Mouse (Mus musculus) testis, adult 2 months (tissue): ENCODE measurements around the gene Flrt1. TPM values are rescaled to one million over a fixed set of nuclear protein-coding genes. Genes with fewer than 3 reads are reported as not detected.
A peak's percentile ranks its signal among the peaks of the same experiment; 100 is the strongest.
"Not testable (repeated sequence)": the region's sequence is repeated elsewhere in the genome, so short reads cannot be mapped to it uniquely, and the experiment has no call there.

Source experiments
- H3K27ac ChIP-seq: fragments of 200-500 bp; 2 replicates; pipeline ENCODE4 v1.5.1; 2012; ENCODE audit warnings: low read depth, low read length; ENCODE audit not compliant: control insufficient read depth, insufficient read depth
- H3K27me3 ChIP-seq: fragments of 200-500 bp; 2 replicates; pipeline ENCODE4 v1.6.1; 2012; ENCODE audit warnings: mild to moderate bottlenecking, low read length, moderate library complexity; ENCODE audit not compliant: control insufficient read depth, insufficient read depth
- H3K36me3 ChIP-seq: fragments of 200-500 bp; 2 replicates; pipeline ENCODE4 v1.6.1; 2012; ENCODE audit warnings: mild to moderate bottlenecking, low read length; ENCODE audit not compliant: control insufficient read depth, insufficient read depth
- H3K4me1 ChIP-seq: fragments of 200-500 bp; 2 replicates; pipeline ENCODE4 v1.6.1; 2012; ENCODE audit warnings: low read length; ENCODE audit not compliant: control insufficient read depth, insufficient read depth
- H3K4me3 ChIP-seq: fragments of 200-500 bp; 2 replicates; pipeline ENCODE4 v1.5.1; 2012; ENCODE audit warnings: low read depth, mild to moderate bottlenecking, low read length, moderate library complexity, mixed read lengths; ENCODE audit not compliant: control insufficient read depth
- CTCF ChIP-seq: fragments of 200-500 bp; IDR thresholded peaks from 2 replicates; pipeline ENCODE4 v1.5.1; 2012; ENCODE audit warnings: low read depth, mild to moderate bottlenecking, inconsistent platforms, low read length, moderate library complexity; ENCODE audit not compliant: control insufficient read depth, insufficient read depth, insufficient replicate concordance
- POLR2A ChIP-seq: fragments of 200-500 bp; IDR thresholded peaks from 2 replicates; pipeline ENCODE4 v1.6.1; 2012; ENCODE audit warnings: low read depth, mild to moderate bottlenecking, inconsistent platforms, low read length, moderate library complexity; ENCODE audit not compliant: control insufficient read depth
- polyA plus RNA-seq: library from polyadenylated mRNA; depleted of rRNA; stranded (reverse); fragments of >200 nt; gene quantifications from 2 replicates; pipeline ENCODE4 v1.2.3, GENCODE M21; 2012

Gene Flrt1
- polyA plus RNA-seq, 1 experiment, result 3.1 TPM

DNA sequence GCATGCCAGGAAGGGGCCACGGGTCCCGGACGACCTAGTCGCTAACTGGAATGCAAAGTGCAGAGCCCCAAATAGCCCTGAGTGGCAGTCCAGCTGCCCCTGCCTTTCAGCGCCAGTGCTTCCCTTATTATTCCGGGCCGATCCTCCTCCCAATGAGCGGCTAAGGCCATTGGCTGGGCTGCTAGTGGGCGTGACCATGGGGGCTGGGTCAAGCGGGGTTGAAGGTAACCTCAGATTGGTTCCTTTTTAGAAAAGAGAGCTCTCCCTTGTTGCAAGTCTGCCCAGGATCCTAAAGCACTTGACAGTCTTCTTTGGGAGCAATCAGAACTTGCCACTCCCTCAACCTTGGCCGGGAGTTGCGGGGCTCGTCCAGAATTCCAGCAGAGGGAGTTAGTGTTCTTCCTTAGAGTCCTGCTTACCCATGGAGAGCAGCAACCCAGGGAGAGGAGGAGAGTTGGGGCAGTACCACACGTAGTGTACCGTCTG, 47.8 kb downstream of the Flrt1 start:
- H3K27ac ChIP-seq, result peak overlapping the region; percentile 34
- peak overlapping the region; percentile 89 for H3K4me3 ChIP-seq
- H3K36me3 ChIP-seq, result no peaks in the 10 kb centered on the region
- 0 out of 2 replicates have a peak, but pooled peaks have one; percentile 21 for TF ChIP-seq POLR2A
- TF ChIP-seq CTCF, result peak; percentile 10; the same call in 1 of the 2 replicates
- no peaks in the 10 kb centered on the region for H3K27me3 ChIP-seq
- peaks cover 24% of the 10 kb centered on the region for H3K4me1 ChIP-seq

DNA sequence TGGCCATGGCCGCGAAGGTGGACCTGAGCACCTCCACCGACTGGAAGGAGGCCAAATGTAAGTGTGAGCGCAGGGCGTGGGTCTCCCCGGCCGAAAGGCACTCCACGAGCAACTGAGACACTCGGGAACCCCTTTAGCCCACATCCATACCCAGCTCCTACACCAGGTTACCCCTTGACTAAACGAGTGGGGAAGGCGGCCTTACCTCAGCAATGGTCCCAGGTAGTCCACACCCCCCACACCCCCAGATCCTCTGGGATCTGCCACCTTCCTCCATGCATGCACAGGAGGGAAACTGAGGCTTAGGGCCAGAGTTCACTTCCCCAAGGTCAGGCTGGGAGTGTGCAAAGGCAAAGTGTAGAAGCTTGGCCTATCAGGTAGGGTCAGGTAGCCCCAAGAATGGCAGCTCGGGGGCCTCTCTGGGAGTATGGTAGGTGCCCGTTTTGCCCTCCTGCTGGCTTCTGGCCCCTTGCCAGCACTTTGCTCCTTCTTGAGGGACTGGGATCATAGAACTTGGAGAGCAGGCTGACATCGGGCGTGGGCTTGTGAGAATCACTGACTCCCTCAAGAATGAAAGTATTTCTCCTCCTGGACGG, 48.3 kb downstream of the Flrt1 start:
- peaks cover 24% of the 10 kb centered on the region for H3K4me1 ChIP-seq
- peak overlapping the region; percentile 89 for H3K4me3 ChIP-seq
- no peaks in the 10 kb centered on the region for H3K36me3 ChIP-seq
- TF ChIP-seq POLR2A (no peak), CTCF (no peak)
- H3K27me3 ChIP-seq, result no peaks in the 10 kb centered on the region
- peak overlapping the region; percentile 34 for H3K27ac ChIP-seq

DNA sequence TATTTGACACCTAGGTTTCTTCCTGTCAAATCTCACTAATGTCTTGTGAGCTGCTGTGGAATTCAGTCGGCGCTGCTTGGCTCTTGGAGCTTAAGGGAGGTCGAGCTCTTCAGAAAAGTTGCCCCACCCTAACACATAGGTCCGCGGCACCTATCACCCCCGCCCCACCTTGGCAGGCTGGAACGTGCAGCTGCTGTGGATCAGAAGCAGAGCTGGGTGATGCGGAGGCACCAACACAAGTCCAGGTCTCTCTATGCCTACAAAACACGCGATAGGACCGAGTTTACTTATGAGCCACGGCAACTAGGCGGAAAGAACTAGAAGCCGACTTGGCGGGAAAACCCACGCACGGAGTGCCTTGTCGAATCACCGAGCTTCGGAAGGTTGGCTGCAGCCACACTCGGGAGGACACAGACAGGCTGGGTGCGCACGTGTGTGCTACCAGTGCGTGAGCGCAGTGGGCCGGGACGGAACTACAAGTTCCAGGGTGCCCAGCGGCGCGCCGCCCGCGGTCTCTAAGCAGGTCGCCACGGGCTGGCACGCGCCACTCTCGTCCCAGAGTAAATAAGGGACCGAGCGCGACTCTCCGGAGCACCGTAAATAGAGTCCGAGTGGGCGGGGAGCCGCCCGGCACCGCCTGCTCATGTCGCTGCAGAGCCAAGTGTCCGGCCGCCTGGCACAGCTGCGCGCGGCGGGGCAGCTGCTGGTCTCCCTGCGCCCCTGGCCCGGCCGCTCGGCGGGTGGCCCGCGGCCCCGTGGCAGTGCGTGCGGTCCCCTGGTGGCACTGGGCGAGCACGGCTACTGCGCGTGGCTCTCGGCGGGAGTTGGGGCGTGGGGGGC, 49.1 kb downstream of the Flrt1 start, which contains the start of gene Macrod1:
TSS of gene Macrod1 (plus strand) at position 563 of the 840 bp plus-strand sequence.
- TF ChIP-seq CTCF (no peak), POLR2A (peak; percentile 35; the same call in 1 of the 2 replicates)
- Histone ChIP-seq H3K36me3 (no peaks in the 10 kb centered on the region), H3K27ac (peak within 1 kb of the TSS; percentile 34), H3K27me3 (no peaks in the 10 kb centered on the region), H3K4me1 (peaks cover 24% of the 10 kb centered on the region), H3K4me3 (peak within 1 kb of the TSS; percentile 89)

DNA sequence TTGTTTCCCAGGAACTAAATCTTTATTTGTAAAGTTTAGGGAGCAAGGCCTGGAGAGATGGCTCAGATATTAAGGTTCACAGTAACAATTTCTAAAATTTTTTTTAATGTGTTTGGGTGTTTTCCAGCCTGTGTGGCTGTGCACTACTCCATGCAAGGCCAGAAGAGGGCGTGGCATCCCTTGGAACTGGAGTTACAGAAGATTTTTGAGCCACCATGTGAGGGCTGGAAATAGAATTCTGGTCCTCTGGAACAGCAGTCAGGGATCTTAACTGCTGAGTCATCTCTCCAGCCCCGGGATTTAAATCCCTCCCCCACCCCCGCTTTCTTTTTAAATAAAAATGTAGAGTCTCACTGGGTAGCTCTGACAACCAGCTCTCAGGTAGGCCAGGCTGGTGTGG, 50.4 kb downstream of the Flrt1 start:
- no peak for TF ChIP-seq POLR2A
- no peak for TF ChIP-seq CTCF
- H3K36me3 ChIP-seq, result no peaks in the 10 kb centered on the region
- peaks cover 24% of the 10 kb centered on the region for H3K4me1 ChIP-seq
- no peaks in the 10 kb centered on the region for H3K27me3 ChIP-seq
- H3K4me3 ChIP-seq, result no peak overlapping the region
- no peak overlapping the region for H3K27ac ChIP-seq

DNA sequence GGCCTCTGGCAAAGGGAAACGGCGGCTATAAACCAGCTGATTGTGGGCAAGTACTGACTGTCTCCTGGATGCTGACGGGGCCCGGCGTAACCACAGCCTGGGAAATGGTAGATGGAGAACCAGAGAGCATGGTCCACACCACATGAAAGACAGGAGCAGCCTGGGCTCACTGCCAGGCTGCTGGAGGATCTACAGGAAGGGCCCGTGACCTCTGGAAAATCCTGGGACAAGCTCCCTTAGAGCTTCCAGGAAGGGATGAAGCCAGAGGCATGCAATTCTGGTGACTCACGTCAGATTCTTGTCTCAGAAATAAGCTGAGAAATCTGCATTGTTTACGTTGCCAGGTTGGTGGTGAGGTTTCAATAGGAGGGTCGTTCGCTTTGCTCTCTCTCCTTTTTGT, 50.8 kb downstream of the Flrt1 start:
- H3K4me1 ChIP-seq, result peaks cover 24% of the 10 kb centered on the region
- TF ChIP-seq POLR2A (no peak), CTCF (no peak)
- no peak overlapping the region for H3K4me3 ChIP-seq
- no peak overlapping the region for H3K27ac ChIP-seq
- no peaks in the 10 kb centered on the region for H3K36me3 ChIP-seq
- H3K27me3 ChIP-seq, result no peaks in the 10 kb centered on the region

DNA sequence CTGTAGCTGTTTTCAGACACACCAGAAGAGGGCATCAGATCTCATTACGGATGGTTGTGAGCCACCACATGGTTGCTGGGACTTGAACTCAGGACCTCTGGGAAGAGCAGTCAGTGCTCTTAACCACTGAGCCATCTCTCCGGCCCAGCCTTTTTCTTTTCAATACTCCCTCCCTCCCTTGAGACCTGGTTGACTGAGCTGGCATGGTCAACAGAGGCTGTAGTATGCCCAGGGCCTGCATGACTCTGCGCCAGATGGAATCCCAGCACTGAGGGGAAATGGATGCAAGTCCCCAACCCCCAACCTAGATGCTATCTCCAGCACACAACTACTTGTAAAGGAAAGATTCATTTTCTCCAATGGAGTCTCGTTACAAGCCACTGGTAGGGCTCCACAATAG, 52.1 kb downstream of the Flrt1 start:
- not testable (repeated sequence) for H3K36me3 ChIP-seq, H3K27ac ChIP-seq, H3K4me3 ChIP-seq, H3K27me3 ChIP-seq
- H3K4me1 ChIP-seq, result peaks cover 24% of the 10 kb centered on the region

DNA sequence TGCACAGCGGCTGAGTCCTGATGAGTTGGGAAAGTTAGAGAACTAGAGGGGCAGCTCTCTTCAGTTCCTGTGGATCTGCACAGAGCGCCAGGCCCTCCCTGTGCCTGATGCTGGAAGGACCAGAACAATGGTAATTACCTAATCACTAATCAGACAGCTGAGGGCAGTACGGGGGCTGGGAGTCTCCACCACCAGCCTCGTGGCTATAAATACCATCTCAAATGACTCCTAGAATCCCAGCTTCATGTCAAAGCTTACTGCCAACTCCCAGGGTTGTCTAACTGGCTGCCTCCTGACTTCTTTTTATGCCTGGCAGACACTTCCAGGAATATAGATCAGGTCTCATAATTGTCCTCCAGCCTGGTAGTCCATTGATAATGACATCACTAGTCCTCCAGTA, 60.8 kb downstream of the Flrt1 start:
- TF ChIP-seq POLR2A, result no peak
- no peak for TF ChIP-seq CTCF
- Histone ChIP-seq H3K36me3 (no peaks in the 10 kb centered on the region), H3K27me3 (no peaks in the 10 kb centered on the region), H3K4me3 (no peak overlapping the region), H3K27ac (no peak overlapping the region), H3K4me1 (no peaks in the 10 kb centered on the region; the same call in 1 of the 2 replicates)
